Mouse (Mus musculus) thymus, adult 2 months (tissue): ENCODE measurements around the gene Rpl15. TPM values are rescaled to one million over a fixed set of nuclear protein-coding genes. Genes with fewer than 3 reads are reported as not detected.
A peak's percentile ranks its signal among the peaks of the same experiment; 100 is the strongest.
"Not testable (repeated sequence)": the region's sequence is repeated elsewhere in the genome, so short reads cannot be mapped to it uniquely, and the experiment has no call there.

Source experiments
- DNase-seq: peaks from one replicate; pipeline ENCODE4 v3.0.0; 2021
- H3K27ac ChIP-seq: fragments of 200-500 bp; 2 replicates; pipeline ENCODE4 v1.5.1; 2012; ENCODE audit warnings: low read length, control low read depth; ENCODE audit not compliant: control insufficient read depth, insufficient read depth
- H3K27me3 ChIP-seq: fragments of 200-500 bp; 2 replicates; pipeline ENCODE4 v1.6.1; 2012; ENCODE audit warnings: mild to moderate bottlenecking, low read length, moderate library complexity, mixed read lengths; ENCODE audit not compliant: control insufficient read depth, insufficient read depth
- H3K36me3 ChIP-seq: fragments of 200-500 bp; 2 replicates; pipeline ENCODE4 v1.6.1; 2012; ENCODE audit warnings: mild to moderate bottlenecking, low read length, moderate library complexity; ENCODE audit not compliant: control insufficient read depth, insufficient read depth
- H3K4me1 ChIP-seq: fragments of 200-500 bp; replicated peaks from 2 replicates; pipeline ENCODE4 v1.6.1; 2012; ENCODE audit warnings: low read length; ENCODE audit not compliant: control insufficient read depth, insufficient read depth
- H3K4me3 ChIP-seq: fragments of 200-500 bp; 2 replicates; pipeline ENCODE4 v1.5.1; 2012; ENCODE audit warnings: mild to moderate bottlenecking, low read length, control low read depth, moderate library complexity; ENCODE audit not compliant: control insufficient read depth, insufficient read depth
- CTCF ChIP-seq: fragments of 200-500 bp; IDR thresholded peaks from 2 replicates; pipeline ENCODE4 v1.5.1; 2012; ENCODE audit warnings: mild to moderate bottlenecking, control low read depth, low read length, moderate library complexity, borderline replicate concordance; ENCODE audit not compliant: control insufficient read depth, poor library complexity, insufficient read depth; ENCODE audit errors: extremely low read depth
- POLR2A ChIP-seq: fragments of 200-500 bp; IDR thresholded peaks from 2 replicates; pipeline ENCODE4 v1.6.1; 2012; ENCODE audit warnings: mild to moderate bottlenecking, low read length, control low read depth, moderate library complexity; ENCODE audit not compliant: control insufficient read depth, poor library complexity, insufficient read depth; ENCODE audit errors: extremely low read depth
- WGBS: fragments of 180-500 bp; shearing (Covaris S2); methylation state at CpG from one replicate; pipeline ENCODE4 v1.1.7; 2018; 5-methylcytosine and 5-hydroxymethylcytosine counted together
- polyA plus RNA-seq: library from polyadenylated mRNA; depleted of rRNA; stranded (reverse); fragments of >200 nt; gene quantifications from 2 replicates; pipeline ENCODE4 v1.2.3, GENCODE M21; 2012

Gene Rpl15
- polyA plus RNA-seq, 1 experiment, result 467 TPM

DNA sequence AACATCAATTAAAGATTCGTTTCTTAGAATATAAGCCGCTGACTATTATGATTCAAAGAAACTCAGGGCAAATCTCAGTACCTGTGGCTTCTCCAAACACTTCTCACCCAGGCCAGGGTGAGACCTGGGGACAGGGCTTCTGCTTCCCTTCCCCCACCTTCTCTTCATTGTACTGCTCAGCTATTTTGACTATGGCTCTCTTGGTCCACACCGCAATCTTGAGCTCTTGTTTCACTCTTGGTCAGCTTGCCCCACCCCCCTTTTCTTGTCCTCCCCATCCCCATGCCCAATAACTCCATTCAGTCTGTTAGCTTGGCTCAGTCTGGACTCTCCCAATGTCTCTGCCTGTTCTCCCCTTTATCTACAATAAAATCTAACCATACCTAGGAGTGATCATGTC is 14.3 kb upstream of the Rpl15 start:
- DNase-seq, result no peak
- no peak for TF ChIP-seq CTCF
- TF ChIP-seq POLR2A, result no peak
- Histone ChIP-seq H3K27ac (no peak overlapping the region), H3K36me3 (peaks cover 18% of the 10 kb centered on the region), H3K4me3 (no peak overlapping the region), H3K27me3 (no peaks in the 10 kb centered on the region), H3K4me1 (no peaks in the 10 kb centered on the region)
- WGBS, result 89% methylated on average over 3 of the region's 3 CpGs

DNA sequence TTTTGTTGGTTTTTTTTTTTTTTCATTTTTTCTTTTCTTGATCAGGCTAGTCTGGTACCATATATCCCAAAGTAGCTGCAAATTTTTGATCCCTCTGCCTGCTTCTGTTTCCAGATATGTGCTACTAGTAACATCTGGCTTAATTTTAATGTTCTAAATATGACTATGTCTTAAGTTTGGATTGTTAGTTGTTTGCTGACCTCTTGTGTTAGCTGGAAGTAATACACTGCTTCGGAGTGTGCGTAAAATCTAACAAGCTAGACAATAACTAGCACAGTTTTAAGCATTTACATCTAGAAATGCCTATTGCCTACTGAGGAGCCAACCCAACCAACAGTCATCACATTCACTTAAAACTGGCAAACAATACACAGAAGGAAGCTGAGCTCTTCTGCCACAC is 13.4 kb upstream of the Rpl15 start:
- TF ChIP-seq POLR2A (no peak), CTCF (no peak)
- Histone ChIP-seq H3K4me3 (no peak overlapping the region), H3K27ac (no peak overlapping the region), H3K4me1 (no peaks in the 10 kb centered on the region), H3K27me3 (no peaks in the 10 kb centered on the region), H3K36me3 (peaks cover 22% of the 10 kb centered on the region)
- 87% methylated on average over 2 of the region's 2 CpGs for WGBS
- peak; percentile 35 for DNase-seq

DNA sequence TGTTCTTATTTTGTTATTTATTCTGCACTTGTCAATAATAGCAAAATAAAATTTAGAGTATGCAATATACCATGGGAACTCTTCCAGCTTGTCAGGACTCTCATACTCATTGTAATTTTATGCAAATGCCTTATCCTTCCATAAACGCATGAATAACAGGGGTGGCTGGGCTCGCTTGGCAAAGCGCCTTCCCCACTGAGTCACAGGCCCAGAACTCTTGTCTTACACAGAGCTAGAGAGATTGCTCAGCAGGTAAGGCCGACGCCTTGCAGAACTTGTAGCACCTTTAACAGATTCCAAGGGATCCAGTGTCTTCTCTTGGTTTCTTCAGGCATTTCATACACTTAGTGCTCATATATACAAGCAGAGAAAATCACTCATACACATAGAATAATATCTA is 9.2 kb upstream of the Rpl15 start:
- no peak for TF ChIP-seq POLR2A
- TF ChIP-seq CTCF, result no peak

DNA sequence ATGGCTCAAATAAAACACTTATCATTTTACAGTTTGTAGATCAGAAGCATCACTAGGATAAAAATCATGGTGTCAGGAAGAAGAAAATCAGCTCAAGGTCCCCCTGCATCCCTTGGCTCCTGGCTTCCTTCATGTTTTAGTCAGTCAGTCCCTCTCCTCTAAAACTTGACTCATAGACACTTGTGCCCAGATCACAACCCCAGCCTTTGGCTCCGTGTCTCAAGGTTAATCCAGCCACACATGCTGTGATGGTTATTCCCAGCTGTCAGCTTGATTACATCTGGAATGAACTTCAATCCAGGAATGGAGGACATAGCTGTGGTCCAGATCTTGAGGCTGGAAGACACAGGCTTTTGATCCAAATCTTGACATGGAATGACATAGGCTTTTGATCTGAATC is 3.3 kb upstream of the Rpl15 start:
- no peak for TF ChIP-seq CTCF
- no peak for TF ChIP-seq POLR2A
- WGBS, result 98% methylated on average over 1 of the region's 1 CpGs
- DNase-seq, result no peak
- no peak overlapping the region for H3K27ac ChIP-seq
- no peaks in the 10 kb centered on the region for H3K27me3 ChIP-seq
- H3K4me1 ChIP-seq, result peaks cover 5% of the 10 kb centered on the region
- H3K36me3 ChIP-seq, result peaks cover 23% of the 10 kb centered on the region
- no peak overlapping the region for H3K4me3 ChIP-seq

More for the DNA sequence above, 9.2 kb upstream of the Rpl15 start:
- H3K4me3 ChIP-seq, result no peak overlapping the region
- no peaks in the 10 kb centered on the region for H3K4me1 ChIP-seq
- DNase-seq, result no peak
- H3K36me3 ChIP-seq, result peaks cover 46% of the 10 kb centered on the region
- H3K27ac ChIP-seq, result no peak overlapping the region
- 95% methylated on average over 5 of the region's 5 CpGs for WGBS
- no peaks in the 10 kb centered on the region for H3K27me3 ChIP-seq

DNA sequence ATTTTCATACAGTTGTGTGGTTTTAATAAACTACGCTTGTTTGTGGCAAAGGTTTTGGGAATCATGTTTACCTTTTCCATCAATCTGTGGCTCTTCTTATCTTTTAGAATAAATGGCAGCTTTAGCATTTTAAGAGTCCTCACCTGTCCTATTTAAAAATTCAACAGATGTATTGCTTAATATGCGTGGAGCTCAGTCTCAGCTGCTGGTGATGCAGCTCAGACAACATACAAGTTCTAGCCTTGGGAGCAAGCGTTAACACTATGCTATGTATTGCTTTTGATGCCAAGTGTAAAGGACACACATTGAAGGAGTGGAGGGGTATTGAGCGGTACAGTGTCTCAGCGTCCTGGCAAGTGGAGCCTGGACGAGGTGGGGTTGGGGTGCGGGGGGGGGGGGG is 475 bp upstream of the Rpl15 start:
- Histone ChIP-seq H3K4me1 (peaks cover 5% of the 10 kb centered on the region), H3K27me3 (no peaks in the 10 kb centered on the region), H3K27ac (no peak overlapping the region), H3K4me3 (no peak overlapping the region), H3K36me3 (peaks cover 16% of the 10 kb centered on the region; the same call in 1 of the 2 replicates)
- TF ChIP-seq CTCF (no peak), POLR2A (no peak)
- 3% methylated on average over 7 of the region's 7 CpGs for WGBS
- no peak for DNase-seq

DNA sequence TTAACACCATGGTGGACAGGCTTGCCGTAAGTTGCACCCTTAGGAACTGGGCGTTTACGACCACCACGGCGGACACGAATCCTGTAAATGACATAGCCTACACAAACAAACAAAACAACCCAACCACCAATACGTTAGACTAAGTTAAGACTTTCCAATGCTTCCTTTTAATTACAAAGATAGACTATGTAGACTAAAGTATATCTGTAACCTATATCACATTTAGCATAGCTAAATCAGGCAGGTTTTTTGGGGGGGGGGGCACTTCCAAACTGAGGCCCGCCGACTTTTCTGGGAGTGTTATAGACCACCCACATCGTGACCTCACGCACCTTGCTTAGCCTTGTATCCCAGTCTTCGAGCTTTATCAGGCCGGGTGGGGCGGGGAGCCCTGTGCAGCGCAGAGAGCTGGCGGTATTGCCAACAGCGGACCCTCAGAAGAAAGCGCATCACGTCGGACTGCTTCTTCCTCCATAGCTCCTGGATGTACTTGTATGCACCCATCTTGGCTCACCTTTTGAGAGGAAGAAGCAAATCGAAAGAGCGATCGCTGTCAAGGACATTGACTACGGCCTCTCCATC is 1.2 kb downstream of the Rpl15 start:
- not testable (repeated sequence) for H3K4me1 ChIP-seq, DNase-seq, H3K27ac ChIP-seq, H3K27me3 ChIP-seq
- Histone ChIP-seq H3K4me3 (peak overlapping the region; percentile 88), H3K36me3 (peaks cover 18% of the 10 kb centered on the region; the same call in 1 of the 2 replicates)
- under 1% methylated on average over 24 of the region's 24 CpGs for WGBS

DNA sequence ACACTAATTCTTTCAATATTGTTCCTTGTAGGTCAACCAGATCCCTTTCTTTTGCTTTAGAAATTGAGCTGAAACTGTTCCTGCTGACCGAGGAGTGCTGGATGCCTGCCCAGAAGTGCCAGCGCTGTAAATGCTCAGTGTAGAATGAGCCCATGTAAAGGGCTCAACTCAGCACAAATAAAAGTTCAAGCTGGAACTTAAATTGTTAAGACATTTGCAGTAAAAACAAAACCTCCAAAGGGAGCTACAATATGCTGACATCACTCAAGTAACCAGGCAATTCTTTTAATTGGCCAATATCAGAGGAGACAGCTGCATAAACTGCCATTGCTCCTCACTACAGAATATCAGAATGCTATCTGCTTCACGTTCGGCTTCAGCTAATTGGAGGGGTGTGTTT is 7.8 kb downstream of the Rpl15 start:
- 75% methylated on average over 4 of the region's 4 CpGs for WGBS
- no peak for TF ChIP-seq CTCF
- no peak for TF ChIP-seq POLR2A
- H3K36me3 ChIP-seq, result peaks cover 12% of the 10 kb centered on the region; the same call in 1 of the 2 replicates
- no peaks in the 10 kb centered on the region for H3K27me3 ChIP-seq
- H3K27ac ChIP-seq, result no peak overlapping the region
- no peak overlapping the region for H3K4me3 ChIP-seq
- DNase-seq, result no peak
- H3K4me1 ChIP-seq, result peaks cover 3% of the 10 kb centered on the region
